23 mouse cellular contexts compared by ENCODE assay signal in the genomic region with DNA sequence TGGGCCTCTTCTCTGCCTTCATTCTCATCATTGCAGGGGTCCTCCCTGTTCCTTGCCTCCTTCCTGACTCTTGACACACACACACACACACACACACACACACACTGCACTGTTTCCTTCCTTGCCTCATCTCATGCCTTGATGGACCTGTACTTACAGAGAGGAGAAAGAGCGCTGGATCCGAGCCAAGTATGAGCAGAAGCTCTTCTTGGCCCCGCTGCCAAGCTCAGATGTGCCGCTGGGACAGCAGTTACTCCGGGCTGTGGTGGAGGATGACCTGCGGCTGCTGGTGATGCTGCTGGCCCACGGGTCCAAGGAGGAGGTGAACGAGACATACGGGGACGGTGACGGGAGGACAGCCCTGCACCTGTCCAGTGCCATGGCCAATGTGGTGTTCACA. TPM values are rescaled to one million over a fixed set of nuclear protein-coding genes. Genes with fewer than 3 reads are reported as not detected.
DNase-seq lines count a peak whose midpoint lies in the region; ATAC-seq and TF ChIP-seq lines count a peak whose summit lies in the region.
"Had no signal": no experiment of that assay in that cellular context is flagged by ENCODE, and none has a peak within 500 bp of the region (broad histone marks: within the 10 kb centered on the region; RNA-seq: fewer than 3 reads in every experiment).

No protein-coding gene starts in this region.

- 90% methylated on average over 11 of the region's 11 CpGs for WGBS in hindbrain, embryonic 10.5 days
- 83% methylated on average over 11 of the region's 11 CpGs for WGBS in hindbrain, embryonic 12.5 days
- 83% methylated on average over 11 of the region's 11 CpGs for WGBS in midbrain, embryonic 14.5 days
- 95% methylated on average over 11 of the region's 11 CpGs for WGBS in midbrain, embryonic 11.5 days
- WGBS in hindbrain, embryonic 14.5 days, result 73% methylated on average over 11 of the region's 11 CpGs
- 69% methylated on average over 11 of the region's 11 CpGs for WGBS in heart, adult 2 months

- no peak overlapping the region for H3K4me3 ChIP-seq in hindbrain, embryonic 10.5 days
- no peak overlapping the region for H3K4me3 ChIP-seq in hindbrain, embryonic 12.5 days
- H3K4me3 ChIP-seq in midbrain, embryonic 14.5 days (replicated peaks; ENCODE audit: low read depth, low read length), result no peak overlapping the region
- no peak overlapping the region for H3K4me3 ChIP-seq in midbrain, embryonic 11.5 days (ENCODE audit: low read depth, low read length)
- H3K4me3 ChIP-seq in hindbrain, embryonic 14.5 days (replicated peaks; ENCODE audit: low read length), result no peak overlapping the region
- H3K4me3 ChIP-seq in heart, adult 2 months, result no peak overlapping the region
- H3K4me3 ChIP-seq: embryonic facial prominence, embryonic 13.5 days; forebrain, embryonic 12.5 days; hindbrain, embryonic 15.5 days; limb, embryonic 12.5 days; neural tube, embryonic 15.5 days; stomach, embryonic 15.5 days had no signal

- 0 out of 2 replicates have a peak overlapping the region, but pooled peaks have one; percentile 19 for H3K27ac ChIP-seq in hindbrain, embryonic 10.5 days
- no peak overlapping the region for H3K27ac ChIP-seq in hindbrain, embryonic 12.5 days
- H3K27ac ChIP-seq in midbrain, embryonic 14.5 days (replicated peaks; ENCODE audit: low read depth, low read length), result no peak overlapping the region
- no peak overlapping the region for H3K27ac ChIP-seq in midbrain, embryonic 11.5 days (ENCODE audit: low read depth, low read length)
- no peak overlapping the region for H3K27ac ChIP-seq in hindbrain, embryonic 14.5 days
- no peak overlapping the region for H3K27ac ChIP-seq in heart, adult 2 months
- H3K27ac ChIP-seq: embryonic facial prominence, embryonic 13.5 days; hindbrain, embryonic 15.5 days; limb, embryonic 12.5 days; liver, embryonic 14.5 days; neural tube, embryonic 15.5 days; stomach, embryonic 15.5 days had no signal

- TF ChIP-seq POLR2A in heart, adult 2 months (IDR thresholded peaks at IDR 0.05; ENCODE audit: insufficient read depth, low read depth, low read length), result no peak

- intact Hi-C loops in heart, adult 2 months (cut with DNase I), result no loop called here

- H3K36me3 ChIP-seq in hindbrain, embryonic 10.5 days, result peaks cover 77% of the 10 kb centered on the region
- peaks cover 64% of the 10 kb centered on the region for H3K36me3 ChIP-seq in hindbrain, embryonic 12.5 days
- peaks cover 71% of the 10 kb centered on the region for H3K36me3 ChIP-seq in midbrain, embryonic 14.5 days (ENCODE audit: control insufficient read depth, insufficient read depth, low read length)
- peaks cover 8% of the 10 kb centered on the region for H3K36me3 ChIP-seq in midbrain, embryonic 11.5 days (ENCODE audit: control insufficient read depth, insufficient read depth, low read length)
- peaks cover 69% of the 10 kb centered on the region for H3K36me3 ChIP-seq in hindbrain, embryonic 14.5 days (replicated peaks; ENCODE audit: control insufficient read depth, insufficient read depth)
- no peaks in the 10 kb centered on the region for H3K36me3 ChIP-seq in heart, adult 2 months (ENCODE audit: control insufficient read depth, insufficient read depth, low read length)

- ATAC-seq in hindbrain, embryonic 12.5 days (ENCODE audit: low FRiP score), result no peak
- ATAC-seq in midbrain, embryonic 14.5 days (ENCODE audit: low FRiP score, low TSS enrichment), result no peak
- no peak for ATAC-seq in midbrain, embryonic 11.5 days (ENCODE audit: low FRiP score)
- ATAC-seq in hindbrain, embryonic 14.5 days (ENCODE audit: low FRiP score), result 0 out of 2 replicates have a peak, but pooled peaks have one; percentile 15
- ATAC-seq: CD4-positive, CD25-positive, alpha-beta regulatory T cell, adult 4 months had no signal

- no peak overlapping the region for H3K9ac ChIP-seq in hindbrain, embryonic 12.5 days
- H3K9ac ChIP-seq in midbrain, embryonic 14.5 days (replicated peaks; ENCODE audit: low read length), result no peak overlapping the region
- H3K9ac ChIP-seq in midbrain, embryonic 11.5 days (ENCODE audit: low read length), result no peak overlapping the region
- no peak overlapping the region for H3K9ac ChIP-seq in hindbrain, embryonic 14.5 days
- H3K9ac ChIP-seq in heart, adult 2 months (ENCODE audit: low read depth, low read length), result no peak overlapping the region
- H3K9ac ChIP-seq: embryonic facial prominence, embryonic 13.5 days; forebrain, embryonic 12.5 days; hindbrain, embryonic 15.5 days; limb, embryonic 12.5 days; liver, embryonic 14.5 days; neural tube, embryonic 15.5 days; stomach, embryonic 15.5 days had no signal

- H3K79me2 ChIP-seq in heart, adult 2 months (replicated peaks; ENCODE audit: control insufficient read depth, insufficient read depth, low read length), result no peaks in the 10 kb centered on the region

- no peak for TF ChIP-seq EP300 in heart, adult 2 months (IDR thresholded peaks at IDR 0.05; ENCODE audit: insufficient read depth, low read depth, low read length)

- TF ChIP-seq CTCF in heart, adult 2 months (IDR thresholded peaks at IDR 0.05), result no peak

- no peak overlapping the region for H3K4me2 ChIP-seq in hindbrain, embryonic 12.5 days (replicated peaks)
- H3K4me2 ChIP-seq in midbrain, embryonic 14.5 days (ENCODE audit: low read length), result no peak overlapping the region
- no peak overlapping the region for H3K4me2 ChIP-seq in midbrain, embryonic 11.5 days
- H3K4me2 ChIP-seq in hindbrain, embryonic 14.5 days (replicated peaks), result no peak overlapping the region
- H3K4me2 ChIP-seq: embryonic facial prominence, embryonic 13.5 days; forebrain, embryonic 12.5 days; hindbrain, embryonic 15.5 days; limb, embryonic 12.5 days; neural tube, embryonic 15.5 days; stomach, embryonic 15.5 days had no signal

- peaks cover 75% of the 10 kb centered on the region for H3K4me1 ChIP-seq in hindbrain, embryonic 10.5 days (replicated peaks)
- H3K4me1 ChIP-seq in hindbrain, embryonic 12.5 days, result peaks cover 60% of the 10 kb centered on the region
- no peaks in the 10 kb centered on the region; the same call in 1 of the 2 replicates for H3K4me1 ChIP-seq in midbrain, embryonic 14.5 days (ENCODE audit: control insufficient read depth, insufficient read depth, low read length)
- peaks cover 2% of the 10 kb centered on the region; the same call in 1 of the 2 replicates for H3K4me1 ChIP-seq in midbrain, embryonic 11.5 days (ENCODE audit: control insufficient read depth, insufficient read depth, low read length)
- peaks cover 36% of the 10 kb centered on the region for H3K4me1 ChIP-seq in hindbrain, embryonic 14.5 days (replicated peaks; ENCODE audit: control insufficient read depth, insufficient read depth, low read length)
- no peaks in the 10 kb centered on the region for H3K4me1 ChIP-seq in heart, adult 2 months (ENCODE audit: control insufficient read depth, insufficient read depth, low read length)

- peaks cover 20% of the 10 kb centered on the region; the same call in 1 of the 2 replicates for H3K27me3 ChIP-seq in hindbrain, embryonic 10.5 days (ENCODE audit: insufficient read depth, poor library complexity, severe bottlenecking)
- peaks cover 24% of the 10 kb centered on the region for H3K27me3 ChIP-seq in hindbrain, embryonic 12.5 days
- H3K27me3 ChIP-seq in midbrain, embryonic 14.5 days (ENCODE audit: control insufficient read depth, insufficient read depth, low read length), result peaks cover 14% of the 10 kb centered on the region; the same call in 1 of the 2 replicates
- H3K27me3 ChIP-seq in midbrain, embryonic 11.5 days (ENCODE audit: control insufficient read depth, insufficient read depth, low read length), result no peaks in the 10 kb centered on the region
- H3K27me3 ChIP-seq in hindbrain, embryonic 14.5 days (ENCODE audit: control insufficient read depth, insufficient read depth, low read length), result no peaks in the 10 kb centered on the region
- H3K27me3 ChIP-seq in heart, adult 2 months (ENCODE audit: control insufficient read depth, insufficient read depth, low read length), result no peaks in the 10 kb centered on the region

- no peak for DNase-seq in hindbrain, embryonic 10.5 days (ENCODE audit: low spot score)
- peak; percentile 56 for DNase-seq in midbrain, embryonic 14.5 days
- DNase-seq in midbrain, embryonic 11.5 days (ENCODE audit: low spot score, missing footprints), result no peak
- peak; percentile 58 for DNase-seq in brain, adult 2 months (ENCODE audit: low read depth, low spot score)
- DNase-seq in hindbrain, embryonic 14.5 days (ENCODE audit: low spot score), result peak; percentile 64
- no peak for DNase-seq in heart, adult 2 months
- DNase-seq: kidney, adult 2 months; lung, postnatal 4 days; spleen, adult 18-20 months; thymus, postnatal 25 days had no signal

- no peaks in the 10 kb centered on the region for H3K9me3 ChIP-seq in hindbrain, embryonic 10.5 days
- no peaks in the 10 kb centered on the region for H3K9me3 ChIP-seq in hindbrain, embryonic 12.5 days (replicated peaks)
- H3K9me3 ChIP-seq in midbrain, embryonic 14.5 days (ENCODE audit: control insufficient read depth, low read length), result no peaks in the 10 kb centered on the region
- no peaks in the 10 kb centered on the region for H3K9me3 ChIP-seq in midbrain, embryonic 11.5 days (ENCODE audit: control insufficient read depth, low read length)
- no peaks in the 10 kb centered on the region for H3K9me3 ChIP-seq in hindbrain, embryonic 14.5 days (ENCODE audit: control insufficient read depth, low read length)
- H3K9me3 ChIP-seq: embryonic facial prominence, embryonic 13.5 days; forebrain, embryonic 12.5 days; hindbrain, embryonic 15.5 days; limb, embryonic 12.5 days; neural tube, embryonic 15.5 days; stomach, embryonic 15.5 days had no signal

RNA-seq across cellular contexts. Expression of gene Gbx1, which starts 26.2 kb away (rescaled TPM):
- polyA plus RNA-seq in hindbrain, embryonic 10.5 days (2016; fragmentation: Nextera tagmentation; extraction: Ambion mirVana), result 1.3 and 1.5 TPM in 2 replicates
- polyA plus RNA-seq in hindbrain, embryonic 12.5 days (2016; fragmentation: Nextera tagmentation; extraction: Ambion mirVana), result 5.6 and 6.7 TPM in 2 replicates
- polyA plus RNA-seq in midbrain, embryonic 14.5 days (2014; fragmentation: Nextera tagmentation; extraction: Ambion mirVana), result 0.05 and 0.12 TPM in 2 replicates
- polyA plus RNA-seq in midbrain, embryonic 11.5 days (2014; fragmentation: Nextera tagmentation; extraction: Ambion mirVana), result 0.15 TPM in 1 of 2 replicates, not detected in the other
- 3.3 and 4.9 TPM in 2 replicates for polyA plus RNA-seq in hindbrain, embryonic 14.5 days (2014; fragmentation: Nextera tagmentation; extraction: Ambion mirVana)
- not detected for total RNA-seq in heart, adult 2 months (2021)
- 0.06 TPM in 1 of 2 replicates, not detected in the other for polyA plus RNA-seq in heart, adult 2 months (2012; rRNA removed)
- total RNA-seq: common myeloid progenitor, adult 5-6 weeks; granulocyte monocyte progenitor cell, adult 5-6 weeks had no signal
- polyA plus RNA-seq: CD4-positive, CD25-positive, alpha-beta regulatory T cell, adult 4 months; liver, embryonic 14.5 days had no signal

RNA-seq across cellular contexts. Expression of gene Asb10, which starts 39.9 kb away (rescaled TPM):
- polyA plus RNA-seq in hindbrain, embryonic 10.5 days (2016; fragmentation: Nextera tagmentation; extraction: Ambion mirVana), result 0.17 TPM in 1 of 2 replicates, not detected in the other
- polyA plus RNA-seq in hindbrain, embryonic 12.5 days (2016; fragmentation: Nextera tagmentation; extraction: Ambion mirVana), result 0.32 and 0.42 TPM in 2 replicates
- polyA plus RNA-seq in midbrain, embryonic 14.5 days (2014; fragmentation: Nextera tagmentation; extraction: Ambion mirVana), result 0.09 and 0.12 TPM in 2 replicates
- 0.25 TPM in 2 replicates for polyA plus RNA-seq in midbrain, embryonic 11.5 days (2014; fragmentation: Nextera tagmentation; extraction: Ambion mirVana)
- polyA plus RNA-seq in hindbrain, embryonic 14.5 days (2014; fragmentation: Nextera tagmentation; extraction: Ambion mirVana), result 0.22 and 0.23 TPM in 2 replicates
- 10 to 100 TPM; 80.8 to 93.5 TPM for total RNA-seq in heart, adult 2 months (2021)
- 138 and 163 TPM in 2 replicates for polyA plus RNA-seq in heart, adult 2 months (2012; rRNA removed)
- total RNA-seq: granulocyte monocyte progenitor cell, adult 5-6 weeks had no signal
- polyA plus RNA-seq: CD4-positive, CD25-positive, alpha-beta regulatory T cell, adult 4 months had no signal

RNA-seq across cellular contexts. Expression of gene Agap3, which starts 48.9 kb away (rescaled TPM):
- 31.9 and 36.5 TPM in 2 replicates for polyA plus RNA-seq in hindbrain, embryonic 10.5 days (2016; fragmentation: Nextera tagmentation; extraction: Ambion mirVana)
- 83.7 and 86.2 TPM in 2 replicates for polyA plus RNA-seq in hindbrain, embryonic 12.5 days (2016; fragmentation: Nextera tagmentation; extraction: Ambion mirVana)
- polyA plus RNA-seq in midbrain, embryonic 14.5 days (2014; fragmentation: Nextera tagmentation; extraction: Ambion mirVana), result 65.1 and 79.0 TPM in 2 replicates
- polyA plus RNA-seq in midbrain, embryonic 11.5 days (2014; fragmentation: Nextera tagmentation; extraction: Ambion mirVana), result 43.1 and 57.0 TPM in 2 replicates
- 66.3 and 73.1 TPM in 2 replicates for polyA plus RNA-seq in hindbrain, embryonic 14.5 days (2014; fragmentation: Nextera tagmentation; extraction: Ambion mirVana)
- total RNA-seq in heart, adult 2 months (2021), result 100 to 1,000 TPM in 1 of 2 experiments, 10 to 100 TPM in 1; 88.4 to 103 TPM
- 78.1 and 102 TPM in 2 replicates for polyA plus RNA-seq in heart, adult 2 months (2012; rRNA removed)

RNA-seq across cellular contexts. Expression of gene Tmub1, which starts 53.2 kb away (rescaled TPM):
- 32.7 and 38.4 TPM in 2 replicates for polyA plus RNA-seq in hindbrain, embryonic 10.5 days (2016; fragmentation: Nextera tagmentation; extraction: Ambion mirVana)
- polyA plus RNA-seq in hindbrain, embryonic 12.5 days (2016; fragmentation: Nextera tagmentation; extraction: Ambion mirVana), result 32.6 and 36.7 TPM in 2 replicates
- 51.0 and 64.1 TPM in 2 replicates for polyA plus RNA-seq in midbrain, embryonic 14.5 days (2014; fragmentation: Nextera tagmentation; extraction: Ambion mirVana)
- polyA plus RNA-seq in midbrain, embryonic 11.5 days (2014; fragmentation: Nextera tagmentation; extraction: Ambion mirVana), result 30.5 and 32.3 TPM in 2 replicates
- 54.4 and 62.4 TPM in 2 replicates for polyA plus RNA-seq in hindbrain, embryonic 14.5 days (2014; fragmentation: Nextera tagmentation; extraction: Ambion mirVana)
- total RNA-seq in heart, adult 2 months (2021), result 10 to 100 TPM; 10.4 to 13.9 TPM
- polyA plus RNA-seq in heart, adult 2 months (2012; rRNA removed), result 28.5 and 34.0 TPM in 2 replicates

RNA-seq across cellular contexts. Expression of gene 4931409K22Rik, which starts 55.8 kb away (rescaled TPM):
- 0.07 and 0.10 TPM in 2 replicates for polyA plus RNA-seq in hindbrain, embryonic 10.5 days (2016; fragmentation: Nextera tagmentation; extraction: Ambion mirVana)
- polyA plus RNA-seq in hindbrain, embryonic 12.5 days (2016; fragmentation: Nextera tagmentation; extraction: Ambion mirVana), result not detected in 2 replicates
- not detected in 2 replicates for polyA plus RNA-seq in midbrain, embryonic 14.5 days (2014; fragmentation: Nextera tagmentation; extraction: Ambion mirVana)
- polyA plus RNA-seq in midbrain, embryonic 11.5 days (2014; fragmentation: Nextera tagmentation; extraction: Ambion mirVana), result not detected in 2 replicates
- polyA plus RNA-seq in hindbrain, embryonic 14.5 days (2014; fragmentation: Nextera tagmentation; extraction: Ambion mirVana), result 0.10 and 0.19 TPM in 2 replicates
- not detected for total RNA-seq in heart, adult 2 months (2021)
- polyA plus RNA-seq in heart, adult 2 months (2012; rRNA removed), result 0.06 TPM in 1 of 2 replicates, not detected in the other
- total RNA-seq: common myeloid progenitor, adult 5-6 weeks; granulocyte monocyte progenitor cell, adult 5-6 weeks had no signal
- polyA plus RNA-seq: CD4-positive, CD25-positive, alpha-beta regulatory T cell, adult 4 months; heart, embryonic 14.5 days; large intestine, adult 2 months; liver, embryonic 14.5 days had no signal

Comparison
In these comparisons a context has a peak if more than half of its experiments do, and no peak if none do; other contexts are left out.
1. DNase-seq: peak in midbrain, embryonic 14.5 days (single experiment), brain, adult 2 months (single experiment) and hindbrain, embryonic 14.5 days (single experiment); none in hindbrain, embryonic 10.5 days (single experiment), midbrain, embryonic 11.5 days (single experiment) and heart, adult 2 months (0 of 2).
2. RNA of gene Asb10, which starts 39.9 kb away (polyA plus RNA-seq): 138 to 163 TPM in heart, adult 2 months; 0.32 to 0.42 TPM in hindbrain, embryonic 12.5 days, 0.25 TPM in midbrain, embryonic 11.5 days, 0.22 to 0.23 TPM in hindbrain, embryonic 14.5 days, 0.17 TPM in hindbrain, embryonic 10.5 days and 0.09 to 0.12 TPM in midbrain, embryonic 14.5 days; every median in the first group is over 10 times any median in the second.